Mouse (Mus musculus) CH12.LX (cell line): ENCODE data around the gene Polm. TPM values are rescaled to one million over a fixed set of nuclear protein-coding genes. Genes with fewer than 3 reads are reported as not detected.

Experiments used
- DNase-seq: peaks from one replicate; pipeline ENCODE4 v3.0.0-alpha.2; 2013; ENCODE audit errors: extremely low read depth
- H3K27ac ChIP-seq: 2 replicates; pipeline ENCODE4 v1.5.1; 2012; ENCODE audit warnings: low read depth, mild to moderate bottlenecking, control low read depth, moderate library complexity; ENCODE audit not compliant: insufficient read depth
- H3K27me3 ChIP-seq: replicated peaks from 2 replicates; pipeline ENCODE3; 2012; ENCODE audit warnings: inconsistent platforms
- H3K36me3 ChIP-seq, 2 experiments: replicated peaks in 1 of 2; 2 replicates each; pipeline versions ENCODE3 to v1.6.1; 2012; ENCODE audit warnings: inconsistent platforms in 1 of 2, low read length in 1 of 2, mild to moderate bottlenecking in 1 of 2, mixed read lengths in 1 of 2, moderate library complexity in 1 of 2; ENCODE audit not compliant: control insufficient read depth in 1 of 2, insufficient read depth in 1 of 2
- H3K4me1 ChIP-seq, 2 experiments: 2 replicates each; pipeline ENCODE4 v1.6.1; 2012; ENCODE audit warnings: inconsistent platforms in 1 of 2, moderate library complexity in 1 of 2; ENCODE audit not compliant: insufficient read depth in 2 of 2, control insufficient read depth in 1 of 2
- H3K4me2 ChIP-seq: 2 replicates; pipeline ENCODE4 v1.6.1; 2012; ENCODE audit warnings: low read depth, mild to moderate bottlenecking, control low read depth; ENCODE audit not compliant: poor library complexity, insufficient read depth, severe bottlenecking
- H3K4me3 ChIP-seq, 3 experiments: fragments of 150-350 bp in 1 of 3; sonication (generic) in 1 of 3; replicated peaks in 1 of 3; 2 replicates each; pipeline versions ENCODE3 to v1.5.1; 2011 to 2012; ENCODE audit warnings: low read depth in 2 of 3, low read length in 2 of 3, mild to moderate bottlenecking in 2 of 3, moderate library complexity in 2 of 3, control low read depth in 1 of 3, improper control_type of control experiment in 1 of 3, inconsistent platforms in 1 of 3, mixed read lengths in 1 of 3; ENCODE audit not compliant: poor library complexity in 1 of 3
- H3K79me2 ChIP-seq: replicated peaks from 2 replicates; pipeline ENCODE4 v1.6.1; 2012; ENCODE audit warnings: mild to moderate bottlenecking, moderate library complexity; ENCODE audit not compliant: control insufficient read depth, poor library complexity, insufficient read depth, severe bottlenecking; ENCODE audit errors: extremely low read depth
- H3K9ac ChIP-seq: 2 replicates; pipeline ENCODE4 v1.6.1; 2012; ENCODE audit warnings: low read depth, mild to moderate bottlenecking, control low read depth, moderate library complexity; ENCODE audit not compliant: insufficient read depth
- H3K9me3 ChIP-seq: replicated peaks from 2 replicates; pipeline ENCODE3; 2012; ENCODE audit warnings: low read length, inconsistent platforms, mixed read lengths
- BHLHE40 ChIP-seq: IDR thresholded peaks from 2 replicates; pipeline ENCODE4 v1.6.1; 2011; ENCODE audit warnings: mild to moderate bottlenecking, low read depth, low read length, improper control_type of control experiment
- CHD1 ChIP-seq: IDR thresholded peaks from 2 replicates; pipeline ENCODE4 v1.6.1; 2012; ENCODE audit warnings: low read depth, low read length, improper control_type of control experiment, inconsistent platforms
- CHD2 ChIP-seq: IDR thresholded peaks from 2 replicates; pipeline ENCODE4 v1.6.1; 2011; ENCODE audit warnings: low read length, improper control_type of control experiment
- CTCF ChIP-seq, 2 experiments: IDR thresholded peaks in 1 of 2; conservative IDR thresholded peaks in 1 of 2; 2 replicates each; pipeline ENCODE4 v1.5.1; 2011 to 2012; ENCODE audit warnings: low read depth in 2 of 2, low read length in 2 of 2, improper control_type of control experiment in 1 of 2, inconsistent platforms in 1 of 2, mild to moderate bottlenecking in 1 of 2, moderate library complexity in 1 of 2
- E2F4 ChIP-seq: IDR thresholded peaks from 2 replicates; pipeline ENCODE4 v1.6.1; 2011; ENCODE audit warnings: low read depth, low read length, improper control_type of control experiment; ENCODE audit not compliant: insufficient replicate concordance
- ETS1 ChIP-seq: conservative IDR thresholded peaks from 2 replicates; pipeline ENCODE4 v1.6.1; 2012; ENCODE audit warnings: low read depth, mild to moderate bottlenecking, inconsistent platforms, low read length, improper control_type of control experiment, moderate library complexity
- IRF4 ChIP-seq: IDR thresholded peaks from 2 replicates; pipeline ENCODE4 v1.6.1; 2014; ENCODE audit warnings: low read depth, mild to moderate bottlenecking, inconsistent platforms, low read length, improper control_type of control experiment
- KAT2A ChIP-seq: IDR thresholded peaks from 2 replicates; pipeline ENCODE4 v1.6.1; 2012; ENCODE audit warnings: low read length, improper control_type of control experiment, inconsistent platforms; ENCODE audit not compliant: insufficient replicate concordance
- MAX ChIP-seq: IDR thresholded peaks from 2 replicates; pipeline ENCODE4 v1.6.1; 2011; ENCODE audit warnings: low read length, improper control_type of control experiment
- MEF2A ChIP-seq: IDR thresholded peaks from 2 replicates; pipeline ENCODE4 v1.6.1; 2014; ENCODE audit warnings: low read depth, mild to moderate bottlenecking, inconsistent platforms, low read length, improper control_type of control experiment, borderline replicate concordance
- MXI1 ChIP-seq: IDR thresholded peaks from 2 replicates; pipeline ENCODE4 v1.6.1; 2011; ENCODE audit warnings: mild to moderate bottlenecking, low read depth, low read length, improper control_type of control experiment
- MYC ChIP-seq: IDR thresholded peaks from 2 replicates; pipeline ENCODE4 v1.6.1; 2011; ENCODE audit warnings: low read depth, mild to moderate bottlenecking, improper control_type of control experiment, low read length
- NRF1 ChIP-seq: IDR thresholded peaks from 2 replicates; pipeline ENCODE4 v1.6.1; 2014; ENCODE audit warnings: low read depth, mild to moderate bottlenecking, inconsistent platforms, low read length, improper control_type of control experiment, moderate library complexity
- POLR2A ChIP-seq: IDR thresholded peaks from 2 replicates; pipeline ENCODE4 v1.6.1; 2011; ENCODE audit warnings: low read depth, mild to moderate bottlenecking, improper control_type of control experiment, low read length
- POLR2AphosphoS2 ChIP-seq: IDR thresholded peaks from 2 replicates; pipeline ENCODE4 v1.6.1; 2011; ENCODE audit warnings: low read depth, low read length, improper control_type of control experiment
- RCOR1 ChIP-seq: conservative IDR thresholded peaks from 2 replicates; pipeline ENCODE4 v1.6.1; 2012; ENCODE audit warnings: low read depth, mild to moderate bottlenecking, inconsistent platforms, low read length, improper control_type of control experiment
- SIN3A ChIP-seq: IDR thresholded peaks from 2 replicates; pipeline ENCODE4 v1.6.1; 2012; ENCODE audit warnings: low read length, improper control_type of control experiment, inconsistent platforms
- SMC3 ChIP-seq: IDR thresholded peaks from 2 replicates; pipeline ENCODE4 v1.6.1; 2011; ENCODE audit warnings: low read depth, low read length, improper control_type of control experiment
- TBP ChIP-seq: conservative IDR thresholded peaks from 2 replicates; pipeline ENCODE4 v1.6.1; 2011; ENCODE audit warnings: low read depth, low read length, improper control_type of control experiment
- UBTF ChIP-seq: IDR thresholded peaks from 2 replicates; pipeline ENCODE4 v1.6.1; 2012; ENCODE audit warnings: low read depth, mild to moderate bottlenecking, inconsistent platforms, low read length, improper control_type of control experiment, moderate library complexity
- USF1 ChIP-seq: IDR thresholded peaks from 2 replicates; pipeline ENCODE4 v1.6.1; 2014; ENCODE audit warnings: low read depth, mild to moderate bottlenecking, inconsistent platforms, low read length, improper control_type of control experiment
- USF2 ChIP-seq: conservative IDR thresholded peaks from 2 replicates; pipeline ENCODE4 v1.6.1; 2011; ENCODE audit warnings: low read depth, low read length, improper control_type of control experiment
- ZC3H11A ChIP-seq: IDR thresholded peaks from 2 replicates; pipeline ENCODE4 v1.6.1; 2012; ENCODE audit warnings: low read depth, mild to moderate bottlenecking, inconsistent platforms, low read length, improper control_type of control experiment
- ZKSCAN1 ChIP-seq: IDR thresholded peaks from 2 replicates; pipeline ENCODE4 v1.6.1; 2012; ENCODE audit warnings: low read depth, inconsistent platforms, low read length, improper control_type of control experiment, borderline replicate concordance
- dilution Hi-C: fragments of 300-500 bp; cut with MboI; formaldehyde crosslinking; loops from 2 replicates; pipeline ENCODE4 v1.14.3; 2020; ENCODE audit warnings: low sequenced_read_pairs; ENCODE audit not compliant: extremely low pct_unique_long_range_greater_than_20kb, extremely low pct_ligation_motif_present
- in situ Hi-C: fragments of 300-500 bp; cut with MboI; formaldehyde crosslinking; loops from 3 replicates; pipeline ENCODE4 v1.14.3; 2019; ENCODE audit warnings: low sequenced_read_pairs, low pct_ligation_motif_present, low pct_unique_long_range_greater_than_20kb, mixed read lengths
- polyA plus RNA-seq: library from polyadenylated mRNA; unstranded; fragments of >175 nt; gene quantifications from 2 replicates; pipeline ENCODE4 v1.2.1, GENCODE M21; 2012; ENCODE audit warnings: low read depth; ENCODE audit not compliant: insufficient read length
- total RNA-seq, 2 experiments: library from RNA; depleted of rRNA; stranded (reverse); fragments of 300-350 nt in 1 of 2; fragments of >200 nt in 1 of 2; gene quantifications; 2 replicates each; pipeline ENCODE4 v1.2.3; 2012 to 2014

The Polm gene
- total and polyA plus RNA-seq, 3 experiments = 1.9 to 9.7 (median 4.1) TPM

- Histone ChIP-seq H3K27me3 (peaks cover 44% of the 10 kb centered on the region), H3K9me3 (peaks cover 17% of the 10 kb centered on the region), H3K4me3 (no peak overlapping the region), H3K79me2 (no peaks in the 10 kb centered on the region), H3K9ac (no peak overlapping the region), H3K4me1 (peaks cover 0 to 3% of the 10 kb centered on the region in 2 experiments; a peak in 1 of 4 replicates), H3K4me2 (no peak overlapping the region), H3K27ac (no peak overlapping the region), H3K36me3 (no peaks in the 10 kb centered on the region)
- no peak for DNase-seq
- in situ Hi-C loops = no loop called here
- TF ChIP-seq UBTF = no peak
- TF ChIP-seq POLR2A = no peak
- no peak for TF ChIP-seq ZC3H11A
- TF ChIP-seq MYC = no peak
- TF ChIP-seq USF2 = no peak
- no peak for TF ChIP-seq MAX
- no peak for TF ChIP-seq NRF1
- no peak for TF ChIP-seq ETS1
- TF ChIP-seq TBP = no peak
- no peak for TF ChIP-seq E2F4
- TF ChIP-seq IRF4 = no peak
- no peak for TF ChIP-seq BHLHE40
- TF ChIP-seq RCOR1 = no peak
- TF ChIP-seq USF1 = no peak
- TF ChIP-seq CHD1 = no peak
- TF ChIP-seq SIN3A = no peak
- no peak for TF ChIP-seq ZKSCAN1
- no peak for TF ChIP-seq MXI1
- no peak for TF ChIP-seq POLR2AphosphoS2
- dilution Hi-C loops = no loop called here
These were observed 22.2 kb upstream of the Polm start for GRCm38 (mm10) chr11:5859883-5860550.

- H3K4me2 ChIP-seq = no peak overlapping the region
- H3K27ac ChIP-seq = no peak overlapping the region
- peaks cover 17% of the 10 kb centered on the region for H3K9me3 ChIP-seq
- H3K79me2 ChIP-seq = no peaks in the 10 kb centered on the region
- peaks cover 0 to 3% of the 10 kb centered on the region in 2 experiments; a peak in 1 of 4 replicates for H3K4me1 ChIP-seq
- dilution Hi-C loops (no loop called here), in situ Hi-C loops (no loop called here)
- DNase-seq = no peak
- H3K27me3 ChIP-seq = peaks cover 39% of the 10 kb centered on the region
- H3K4me3 ChIP-seq = no peak overlapping the region
- H3K9ac ChIP-seq = no peak overlapping the region
- TF ChIP-seq SMC3 = 0 out of 2 replicates have a peak, but pooled peaks have one; percentile 13
- TF ChIP-seq KAT2A = no peak
- TF ChIP-seq MEF2A = no peak
- no peak for TF ChIP-seq MAX
- TF ChIP-seq CHD2 = no peak
- peak; percentile 38 to 52 for TF ChIP-seq CTCF (conservative IDR thresholded peaks at IDR 0.05 in 1 of 2, IDR thresholded peaks at IDR 0.05 in 1 of 2; ENCODE audit: low read depth in 2 of 2, low read length in 2 of 2)
- TF ChIP-seq, all 38 proteins: peak for 2
- H3K36me3 ChIP-seq = no peaks in the 10 kb centered on the region
These were observed 20.9 kb upstream of the Polm start for GRCm38 (mm10) chr11:5858723-5859122.
